Mouse (Mus musculus): ENCODE measurements around the gene Gm7849. TPM values are rescaled to one million over a fixed set of nuclear protein-coding genes. Genes with fewer than 3 reads are reported as not detected.

Gene Gm7849
- not detected in 2 replicates for polyA plus RNA-seq (2012)

GRCm38 (mm10) chr8:21456460-21456859 is at the start of gene Gm7849:
Gene Gm7849, minus strand, starts transcription at chr8:21456560.

GRCm38 (mm10) chr8:21427111-21427510 is 29.2 kb downstream of the Gm7849 start, which contains the start of gene Defa36:
Gene Defa36, plus strand, starts transcription at chr8:21427411.

Other genes starting within 250 kb of the Gm7849 start
- gene Gm15292, start 206.8 kb downstream of the Gm7849 start, polyA plus RNA-seq (2012) = not detected in 2 replicates
- gene Defa27, start 141.0 kb downstream of the Gm7849 start, polyA plus RNA-seq (2012) = not detected in 2 replicates
- gene Defa29, start 129.5 kb downstream of the Gm7849 start, polyA plus RNA-seq (2012) = not detected in 2 replicates
- gene Defa2, start 78.0 kb downstream of the Gm7849 start, polyA plus RNA-seq (2012) = not detected in 2 replicates
- not detected in 2 replicates for gene Defa33, start 64.7 kb downstream of the Gm7849 start, polyA plus RNA-seq (2012)
- gene Defa36, start 29.1 kb downstream of the Gm7849 start, polyA plus RNA-seq (2012) = not detected in 2 replicates
- not detected in 2 replicates for gene Defa20, start 52.7 kb upstream of the Gm7849 start, polyA plus RNA-seq (2012)
- gene Defa32, start 72.5 kb upstream of the Gm7849 start, polyA plus RNA-seq (2012) = not detected in 2 replicates
- gene Defa37, start 108.8 kb upstream of the Gm7849 start, polyA plus RNA-seq (2012) = not detected in 2 replicates
- not detected in 2 replicates for gene Defa28, start 126.4 kb upstream of the Gm7849 start, polyA plus RNA-seq (2012)
- gene Gm7861, start 137.9 kb upstream of the Gm7849 start, polyA plus RNA-seq (2012) = not detected in 2 replicates
- not detected in 2 replicates for gene Defa26, start 161.6 kb upstream of the Gm7849 start, polyA plus RNA-seq (2012)
- gene Defa17, start 199.2 kb upstream of the Gm7849 start, polyA plus RNA-seq (2012) = not detected in 2 replicates
- gene Defa34, start 209.2 kb upstream of the Gm7849 start, polyA plus RNA-seq (2012) = not detected in 2 replicates
- not detected in 2 replicates for gene AY761184, start 247.1 kb upstream of the Gm7849 start, polyA plus RNA-seq (2012)

Measured in megakaryocyte-erythroid progenitor cell, adult 5 weeks (primary cell).